Mouse (Mus musculus): ENCODE measurements around the gene Med13.

The Med13 gene

DNA sequence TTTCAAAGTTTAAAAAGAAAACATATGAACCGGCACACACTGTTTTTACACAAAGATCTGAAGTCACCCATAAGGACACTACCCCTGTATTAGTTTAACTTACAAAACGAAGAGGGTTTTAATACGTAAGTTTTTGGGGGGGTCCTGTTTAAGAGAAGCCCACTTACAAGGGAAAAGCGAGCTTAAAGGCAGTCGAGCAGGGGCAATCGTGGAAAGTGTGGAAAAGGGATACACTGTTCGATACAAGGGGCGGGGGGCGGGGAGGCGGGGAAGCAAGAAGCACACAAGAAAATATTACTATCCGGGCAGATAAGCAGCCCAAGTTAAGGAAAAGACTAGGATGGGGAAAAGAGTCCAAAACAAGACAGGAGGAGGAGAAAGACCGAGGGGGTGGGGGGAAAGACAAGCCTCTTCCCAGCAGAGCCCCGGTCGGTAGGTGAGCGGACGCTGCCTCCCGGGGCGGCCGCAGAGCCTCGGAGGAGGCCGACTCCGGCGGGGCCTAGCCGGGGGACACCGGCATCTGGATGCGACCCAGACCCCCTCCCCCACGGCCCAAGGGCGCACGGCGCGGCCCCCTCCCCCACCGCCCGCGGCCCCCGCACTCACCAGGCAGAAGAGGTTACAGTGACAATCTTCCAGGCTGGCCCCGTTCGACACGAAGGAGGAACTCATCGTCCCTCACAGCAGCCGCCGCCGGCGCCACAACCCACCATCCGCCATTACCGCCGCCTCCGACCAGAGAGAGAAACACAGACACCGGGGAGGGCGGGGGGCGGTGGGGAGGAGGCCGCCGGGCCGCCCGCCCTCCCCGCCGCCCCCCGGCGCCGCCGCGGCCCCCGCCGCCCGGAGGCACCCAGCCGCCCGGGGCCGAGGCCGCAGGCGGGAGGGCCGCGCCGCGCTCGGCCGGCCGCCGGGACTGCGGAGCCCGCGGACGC, at the start of gene Med13:
Gene Med13 (minus strand): TSS at position 749 of the 935 bp plus-strand sequence.
- in situ Hi-C loops (cut with MboI; ENCODE audit: unreplicated experiment in 2 of 2), result loop anchor here in 1 of 2 experiments (5.0 kb wide), 1 partner anchor 40 kb away; no protein-coding TSS in a partner anchor

DNA sequence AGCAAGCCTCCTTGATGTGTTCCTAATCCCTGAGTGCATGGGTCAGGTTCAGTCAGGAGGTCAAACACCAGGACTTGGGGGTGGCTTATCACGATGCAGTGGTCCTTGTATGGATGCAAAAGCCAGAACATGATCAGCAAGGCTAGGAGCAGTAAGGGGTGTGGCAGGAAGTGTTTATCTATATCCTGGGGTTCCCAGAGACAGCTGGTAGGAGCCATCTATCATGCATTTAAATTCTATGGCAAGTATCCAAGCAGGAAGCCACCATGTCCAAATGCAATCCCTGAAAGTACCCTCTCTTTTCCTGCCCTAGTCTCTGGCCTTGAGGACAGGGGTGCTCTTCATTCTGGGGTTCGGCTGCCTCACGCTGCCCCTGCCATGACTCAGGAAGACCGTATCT, 47.2 kb upstream of the Med13 start:
- in situ Hi-C loops (cut with MboI; ENCODE audit: unreplicated experiment in 2 of 2), result no loop called here

DNA sequence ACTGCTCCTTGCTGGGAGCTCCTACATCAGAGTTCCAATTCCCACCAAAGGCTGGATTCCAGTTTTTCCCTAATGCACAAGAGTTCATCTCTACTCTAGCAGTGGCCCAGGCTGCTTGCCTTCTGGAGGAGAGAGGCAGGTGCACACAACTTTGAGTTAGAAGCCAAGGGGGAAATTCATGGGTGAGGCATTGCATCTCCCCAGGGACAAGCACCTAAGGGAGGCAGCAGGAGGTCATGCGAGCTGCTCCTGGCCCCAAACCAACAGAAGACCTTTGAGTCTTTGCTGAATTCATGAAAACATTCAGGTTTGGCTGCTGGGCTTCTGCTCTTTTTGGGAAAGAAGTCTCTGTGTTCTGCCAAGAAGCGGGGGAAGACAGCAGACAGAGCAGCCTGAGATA, 46.4 kb upstream of the Med13 start:
- in situ Hi-C loops (cut with MboI; ENCODE audit: unreplicated experiment in 2 of 2), result no loop called here

DNA sequence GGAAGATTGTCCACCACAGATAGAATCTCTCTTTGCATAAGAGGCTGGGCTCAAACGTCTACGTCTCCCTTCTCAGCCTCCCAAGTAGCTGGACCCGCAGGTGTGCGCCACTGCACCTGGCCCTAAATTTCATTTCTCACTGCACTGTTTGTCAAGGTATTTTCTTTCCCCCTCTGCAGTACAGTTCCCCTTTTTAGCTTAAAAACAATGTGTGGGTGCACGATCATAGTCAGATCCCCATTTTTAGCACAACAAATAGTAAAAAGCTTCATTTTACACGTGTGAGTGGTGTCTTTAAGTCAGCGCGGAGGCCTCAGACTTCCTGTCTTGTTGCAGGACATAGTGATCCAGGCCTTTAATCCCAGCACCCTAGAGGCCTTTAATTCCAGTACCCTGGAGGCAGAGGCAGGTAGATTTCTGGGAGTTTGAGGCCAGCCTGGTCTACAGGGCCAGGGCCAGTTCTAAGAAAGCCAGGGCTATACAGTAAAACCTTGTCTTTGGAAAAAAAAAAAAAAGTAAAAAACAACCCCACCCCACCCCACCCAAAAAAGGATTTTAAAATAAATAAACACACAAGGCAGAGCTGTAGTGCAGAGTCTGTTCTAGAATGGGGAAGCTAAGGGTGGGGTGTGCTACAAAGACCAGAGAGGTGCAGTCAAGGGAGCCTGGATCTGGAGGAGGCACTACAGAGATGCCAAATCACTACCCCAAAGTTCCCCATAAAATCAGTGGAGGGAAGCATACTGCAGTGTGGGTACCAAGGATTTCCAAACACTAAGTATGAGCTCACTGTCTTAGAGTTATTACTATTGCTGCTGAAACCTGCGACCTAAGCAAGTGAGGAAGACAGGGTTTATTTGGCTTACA, 42.1 kb upstream of the Med13 start:
- in situ Hi-C loops (cut with MboI; ENCODE audit: unreplicated experiment in 2 of 2), result loop anchor here (5.0 kb wide), 4 partner anchors 38 to 82 kb away; partner anchors contain the start of gene Med13 (in 1 of the 2)

DNA sequence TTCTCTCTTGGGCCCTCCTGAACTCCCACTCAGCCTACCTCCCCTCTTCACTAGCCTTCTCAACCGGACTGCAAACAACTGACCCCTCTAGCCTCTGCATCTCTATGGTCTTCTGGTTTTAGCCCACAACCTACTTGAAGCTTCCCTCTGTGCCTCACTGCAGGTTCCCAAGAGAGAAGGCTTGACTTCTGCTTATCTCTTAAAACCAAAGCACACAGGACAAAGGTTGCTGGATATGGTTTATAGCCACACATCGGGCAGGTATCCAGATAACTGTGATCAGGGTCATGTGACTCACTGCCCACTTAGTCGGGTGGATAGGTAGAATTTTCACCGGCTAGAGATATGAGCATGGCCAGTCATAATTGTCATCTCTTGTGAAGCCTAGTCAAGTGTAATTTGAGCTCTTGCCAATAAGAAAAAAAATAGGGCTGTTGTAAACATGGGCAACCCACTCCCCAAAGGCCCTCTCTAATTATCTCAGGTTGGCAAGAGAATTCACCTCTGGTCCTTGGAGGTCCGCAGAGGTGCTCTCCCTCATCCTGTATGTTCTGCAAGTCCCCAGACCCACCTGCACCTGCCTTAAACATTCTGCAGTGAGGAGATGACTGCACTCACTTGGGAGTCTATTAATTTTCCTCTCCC, 39.7 kb upstream of the Med13 start:
- in situ Hi-C loops (cut with MboI; ENCODE audit: unreplicated experiment in 2 of 2), result loop anchor here (5.0 kb wide), 4 partner anchors 40 to 80 kb away; partner anchors contain the start of gene Med13 (in 1 of the 2)

DNA sequence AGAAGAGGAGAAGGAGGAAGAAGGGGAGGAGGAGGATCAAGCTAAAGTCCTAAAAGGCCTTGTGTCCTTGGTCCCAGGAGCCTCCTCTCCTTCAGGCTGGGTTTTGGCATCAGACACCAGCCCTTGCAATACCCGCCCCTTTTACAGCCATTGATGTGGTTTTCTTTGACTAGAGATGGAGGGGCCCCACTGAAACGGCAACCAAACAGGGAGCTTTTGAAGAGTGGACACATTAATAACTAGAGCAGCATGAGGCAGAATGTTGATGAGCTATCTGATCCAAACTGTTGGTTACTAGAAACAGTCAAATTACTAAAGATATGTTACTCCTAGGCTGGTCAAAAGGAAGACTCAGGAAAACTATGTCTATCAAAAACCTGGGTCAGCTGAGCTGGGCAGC, 39.1 kb upstream of the Med13 start:
- in situ Hi-C loops (cut with MboI; ENCODE audit: unreplicated experiment in 2 of 2), result loop anchor here (5.0 kb wide), 4 partner anchors 39 to 79 kb away; partner anchors contain the start of gene Med13 (in 1 of the 2)

DNA sequence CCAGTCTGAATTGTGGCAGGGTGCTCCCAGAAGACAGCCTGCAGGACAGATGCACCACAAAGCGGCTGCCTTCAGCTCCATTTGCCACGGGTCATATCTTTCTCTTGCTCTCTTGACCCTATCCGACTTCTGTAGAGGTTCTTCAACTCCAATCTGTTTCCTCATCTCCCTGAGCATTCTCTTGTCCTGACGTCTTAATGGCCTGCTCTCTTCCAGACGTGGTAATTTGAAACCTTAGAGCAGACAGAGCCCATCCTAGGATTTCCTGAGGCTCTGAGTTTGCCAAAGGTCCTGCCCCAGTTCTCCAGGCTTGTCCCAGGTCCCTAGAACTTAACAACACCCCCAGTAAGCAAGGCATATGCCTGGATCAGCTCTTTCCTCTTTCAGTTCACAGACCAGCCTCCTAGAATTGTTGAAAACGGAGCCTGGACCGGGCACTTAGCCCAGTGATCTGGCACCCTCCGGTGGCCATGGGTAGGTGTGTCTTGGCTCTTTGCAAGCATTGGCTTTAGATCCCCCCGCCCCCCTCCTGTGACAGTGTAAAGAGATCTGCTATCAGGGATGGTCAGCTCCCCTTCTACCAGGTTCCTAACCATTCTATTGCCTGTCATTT, 38.2 kb upstream of the Med13 start:
- in situ Hi-C loops (cut with MboI; ENCODE audit: unreplicated experiment in 2 of 2), result loop anchor here (5.0 kb wide), 4 partner anchors 38 to 78 kb away; partner anchors contain the start of gene Med13 (in 1 of the 2)

DNA sequence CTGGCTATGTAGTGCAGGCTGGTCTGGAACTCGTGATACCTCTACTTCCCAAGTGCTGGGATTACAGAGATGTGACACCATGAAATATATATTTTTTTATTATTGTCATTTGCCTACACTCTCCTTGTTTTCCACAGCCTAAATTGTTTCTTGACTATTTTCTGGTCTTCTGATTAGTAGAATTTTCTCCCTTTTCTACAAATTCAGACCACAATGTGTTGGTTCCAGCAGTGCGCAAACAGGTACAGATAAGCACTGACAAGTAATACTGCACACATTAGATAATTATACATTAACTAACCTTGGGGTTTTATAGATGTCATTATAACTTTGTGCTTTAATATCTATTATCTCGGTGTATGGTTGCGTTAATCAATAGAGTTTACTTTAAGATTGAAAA, 37.7 kb upstream of the Med13 start:
- in situ Hi-C loops (cut with MboI; ENCODE audit: unreplicated experiment in 2 of 2), result loop anchor here (5.0 kb wide), 4 partner anchors 38 to 78 kb away; partner anchors contain the start of gene Med13 (in 1 of the 2)

DNA sequence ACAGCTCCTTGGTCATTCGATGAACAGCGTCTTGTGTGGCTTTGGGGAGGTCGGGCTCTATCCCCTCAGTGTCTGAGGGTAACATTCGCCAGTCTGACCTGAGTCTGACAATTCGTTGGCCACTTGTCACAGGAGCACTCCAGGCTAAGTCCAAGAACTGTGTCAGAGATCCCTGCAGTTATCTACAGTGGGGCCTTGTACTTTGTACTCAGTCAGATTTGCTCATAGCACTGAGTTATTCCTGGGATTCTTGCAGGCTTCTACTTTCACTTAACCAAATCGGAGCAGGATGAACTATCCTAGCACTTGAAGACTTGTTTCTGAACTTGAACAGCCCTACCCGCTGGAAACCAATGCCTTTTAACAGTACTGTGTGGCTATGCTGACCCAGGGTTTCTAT, 34.3 kb upstream of the Med13 start:
- in situ Hi-C loops (cut with MboI; ENCODE audit: unreplicated experiment in 2 of 2), result no loop called here

DNA sequence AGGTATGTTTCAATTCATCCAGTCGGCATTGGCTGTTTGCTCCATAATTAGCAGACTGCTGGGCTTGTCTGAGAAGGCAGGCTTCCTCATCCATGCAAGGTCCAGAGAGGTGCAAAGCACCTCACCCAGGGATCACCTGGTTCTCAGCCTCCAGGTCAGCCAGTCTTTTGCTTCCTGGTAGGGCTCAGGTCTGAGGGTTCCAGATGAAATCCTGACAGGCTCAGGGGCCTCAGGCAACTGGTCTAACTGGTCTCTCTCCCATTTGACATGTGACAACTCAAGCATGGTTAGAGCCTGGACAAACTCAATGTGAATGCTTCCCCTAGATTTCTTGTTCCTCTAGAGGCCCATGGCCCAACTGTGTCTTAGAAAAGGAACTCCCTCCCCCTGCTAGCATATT, 32.9 kb upstream of the Med13 start:
- in situ Hi-C loops (cut with MboI; ENCODE audit: unreplicated experiment in 2 of 2), result no loop called here

DNA sequence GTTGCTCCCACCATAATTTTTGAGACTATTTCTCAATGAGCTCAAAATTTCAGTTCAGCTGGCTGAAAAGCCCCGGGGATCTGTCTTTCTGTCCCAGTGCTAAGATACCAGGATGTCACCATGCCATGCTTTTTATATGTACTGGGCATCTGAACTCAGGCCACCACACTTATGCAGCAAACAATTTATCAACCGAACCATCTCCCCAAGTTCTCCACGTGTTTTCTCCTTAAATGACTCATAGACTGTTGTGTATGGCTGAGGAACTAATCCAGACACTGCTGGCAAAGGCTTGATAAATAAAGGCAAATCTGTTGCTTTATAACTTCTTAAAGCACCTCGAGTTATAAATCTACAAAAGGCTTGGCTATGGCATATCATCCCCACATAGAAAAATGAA, 32.1 kb upstream of the Med13 start:
- in situ Hi-C loops (cut with MboI; ENCODE audit: unreplicated experiment in 2 of 2), result no loop called here

DNA sequence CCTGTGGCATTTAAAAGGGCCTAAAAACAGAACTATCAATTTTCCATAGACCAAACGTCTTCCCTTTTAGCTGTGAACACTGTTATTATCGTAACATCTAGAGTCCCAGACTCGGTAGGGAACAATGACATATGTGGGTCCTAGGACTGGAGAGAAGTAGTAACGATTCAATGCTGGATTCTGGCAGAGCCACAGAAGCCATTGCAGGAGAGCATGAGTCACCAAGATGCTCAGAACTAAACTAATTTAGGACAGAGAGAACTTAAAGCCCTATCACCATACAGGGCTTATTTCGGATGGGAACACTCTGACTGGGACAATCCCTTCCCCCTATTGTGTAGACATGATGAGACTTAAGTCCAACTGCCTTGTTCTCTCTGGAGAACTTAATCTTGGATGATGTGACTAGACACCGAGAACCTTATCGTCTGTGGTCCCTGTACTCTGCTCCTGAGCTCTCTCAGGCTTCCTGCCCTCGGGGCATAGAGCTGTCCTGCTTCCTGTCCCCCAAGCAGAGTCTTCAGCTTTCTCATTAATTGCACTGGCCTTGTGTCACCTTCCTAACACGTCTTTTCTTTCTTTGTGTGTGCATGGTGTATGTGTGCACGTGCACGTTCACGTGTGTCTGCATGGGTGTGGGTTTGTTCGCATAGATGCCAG, 31.5 kb upstream of the Med13 start:
- in situ Hi-C loops (cut with MboI; ENCODE audit: unreplicated experiment in 2 of 2), result no loop called here

DNA sequence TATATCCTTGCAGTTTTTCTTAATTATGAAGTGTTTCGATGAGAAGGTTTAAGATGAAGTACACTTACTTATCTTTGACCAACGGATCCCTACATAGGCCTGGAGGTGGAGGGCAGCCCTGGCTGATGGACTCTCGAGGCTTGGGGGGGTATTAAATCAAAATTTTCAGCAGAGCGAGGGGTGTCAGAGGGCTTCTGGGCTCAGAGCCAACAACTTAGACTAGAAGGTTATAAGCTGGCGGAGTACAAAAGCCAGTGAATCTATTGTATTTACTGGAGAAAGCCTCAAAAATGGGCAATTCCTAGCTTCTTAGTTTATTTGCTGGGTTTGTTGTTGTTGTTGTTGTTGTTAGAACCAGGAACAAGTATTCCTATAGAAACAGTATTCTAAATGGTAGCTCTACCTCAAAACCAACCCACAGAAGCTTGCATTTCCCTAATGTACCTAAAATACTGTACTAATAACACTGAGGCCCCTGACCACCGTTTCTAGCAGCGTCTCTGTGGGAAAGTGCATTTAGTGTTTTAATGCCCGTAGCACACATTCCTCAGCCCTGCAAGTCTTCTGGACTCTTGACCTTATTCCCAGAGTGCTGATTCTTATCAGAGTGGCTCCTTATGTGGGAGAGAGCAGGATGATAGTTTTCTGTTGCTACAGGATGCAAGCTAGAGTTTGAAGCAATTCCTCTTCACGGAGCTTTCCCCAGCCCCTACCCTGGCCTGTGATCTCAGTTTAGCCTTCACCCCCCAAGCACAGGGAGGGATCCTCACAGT, 29.9 kb upstream of the Med13 start:
- in situ Hi-C loops (cut with MboI; ENCODE audit: unreplicated experiment in 2 of 2), result no loop called here

DNA sequence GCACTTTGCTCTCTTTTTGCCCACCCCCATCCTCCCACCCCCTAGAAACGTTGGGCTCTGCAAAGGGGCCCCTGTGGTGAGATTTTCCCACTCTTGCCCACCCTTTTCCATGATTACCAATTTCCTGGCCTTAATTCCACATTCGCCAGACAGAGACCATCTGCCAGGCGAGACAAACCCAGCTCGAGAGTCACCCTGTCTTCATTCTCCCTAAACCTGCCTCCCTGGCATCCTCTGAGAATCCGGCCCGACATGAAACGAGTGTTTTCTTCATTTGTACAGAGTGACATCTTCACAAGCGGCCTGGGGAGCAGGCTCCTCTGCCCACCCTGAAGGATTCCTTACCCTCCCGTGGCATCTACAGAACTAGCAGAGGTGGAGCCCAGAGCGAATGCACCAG, 29.2 kb upstream of the Med13 start:
- in situ Hi-C loops (cut with MboI; ENCODE audit: unreplicated experiment in 2 of 2), result no loop called here

DNA sequence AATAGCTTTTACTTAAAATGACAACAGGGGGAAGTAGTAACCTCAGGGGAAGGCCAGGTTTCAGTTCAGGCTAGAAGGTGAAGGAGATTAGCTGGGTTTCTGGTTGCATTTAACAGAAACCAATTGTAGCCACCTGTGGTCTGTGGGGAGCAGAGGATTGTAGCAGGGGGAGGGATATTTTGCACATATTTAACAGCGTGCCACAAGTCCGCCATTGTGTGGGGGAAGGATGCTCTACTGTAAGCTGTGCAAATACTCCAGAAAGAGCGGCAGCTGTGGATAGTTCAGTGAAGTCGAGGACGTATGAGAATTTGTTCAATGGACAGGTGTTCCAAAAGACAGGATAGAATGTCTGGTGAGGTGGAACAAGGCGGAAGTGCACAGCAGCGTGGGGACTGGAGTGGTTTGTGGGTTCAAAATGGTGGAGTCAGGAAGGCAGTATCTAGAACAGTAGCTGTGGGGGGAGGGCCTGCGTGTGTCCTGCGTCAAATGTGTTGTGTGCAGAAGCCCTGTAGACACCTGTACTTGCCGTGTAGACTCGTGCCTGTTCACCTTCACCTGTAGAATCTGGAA, 28.4 kb upstream of the Med13 start:
- in situ Hi-C loops (cut with MboI; ENCODE audit: unreplicated experiment in 2 of 2), result no loop called here

DNA sequence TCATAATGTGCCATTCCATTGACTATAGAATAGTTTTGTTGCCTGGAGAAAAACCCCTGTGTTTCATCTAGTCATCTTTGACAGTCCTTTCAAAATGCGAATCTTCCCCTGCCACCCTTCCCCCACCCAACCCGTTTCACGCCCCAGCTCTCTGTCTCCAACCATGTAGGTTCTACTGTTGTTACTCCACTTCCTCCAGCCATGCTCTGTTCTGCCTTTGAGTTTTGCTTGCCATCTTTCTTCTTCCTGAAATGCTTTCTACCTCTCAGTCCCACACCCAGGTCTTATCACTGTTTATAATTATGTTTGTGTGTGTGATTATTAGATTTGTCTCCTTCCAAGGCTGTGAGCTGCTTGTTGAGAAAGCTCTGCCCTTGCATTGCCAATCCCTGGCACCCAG, 26.7 kb upstream of the Med13 start:
- in situ Hi-C loops (cut with MboI; ENCODE audit: unreplicated experiment in 2 of 2), result no loop called here

DNA sequence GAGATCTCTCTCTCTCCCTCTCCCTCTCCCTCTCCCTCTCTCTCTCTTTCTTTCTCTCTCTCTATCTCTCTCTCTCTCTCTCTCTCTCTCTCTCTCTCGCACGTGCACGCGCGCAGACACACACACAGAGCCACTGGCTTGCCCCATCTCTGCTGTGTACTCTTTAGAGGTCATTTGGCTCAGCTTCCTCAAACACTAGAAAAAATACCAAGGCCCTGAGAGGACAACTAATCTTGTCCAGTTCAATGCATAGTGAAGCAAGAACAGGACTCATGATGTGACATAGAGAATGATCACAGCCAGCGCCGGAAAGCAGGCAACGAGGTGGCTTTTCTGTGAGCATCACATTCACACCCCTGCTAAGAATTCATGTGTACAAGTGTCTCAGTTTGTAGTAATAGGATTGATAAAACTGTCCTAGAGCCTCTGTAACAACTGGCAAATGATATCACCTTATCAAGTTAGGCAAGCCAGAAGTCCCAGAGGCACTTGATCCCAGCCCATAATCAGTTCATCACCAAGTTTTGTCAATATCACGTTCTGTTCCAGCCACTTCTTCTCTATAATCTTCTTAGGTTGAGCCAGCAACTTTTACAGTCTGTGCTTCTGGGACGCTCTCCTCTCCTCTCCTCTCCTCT, 25.2 kb upstream of the Med13 start:
- in situ Hi-C loops (cut with MboI; ENCODE audit: unreplicated experiment in 2 of 2), result no loop called here

DNA sequence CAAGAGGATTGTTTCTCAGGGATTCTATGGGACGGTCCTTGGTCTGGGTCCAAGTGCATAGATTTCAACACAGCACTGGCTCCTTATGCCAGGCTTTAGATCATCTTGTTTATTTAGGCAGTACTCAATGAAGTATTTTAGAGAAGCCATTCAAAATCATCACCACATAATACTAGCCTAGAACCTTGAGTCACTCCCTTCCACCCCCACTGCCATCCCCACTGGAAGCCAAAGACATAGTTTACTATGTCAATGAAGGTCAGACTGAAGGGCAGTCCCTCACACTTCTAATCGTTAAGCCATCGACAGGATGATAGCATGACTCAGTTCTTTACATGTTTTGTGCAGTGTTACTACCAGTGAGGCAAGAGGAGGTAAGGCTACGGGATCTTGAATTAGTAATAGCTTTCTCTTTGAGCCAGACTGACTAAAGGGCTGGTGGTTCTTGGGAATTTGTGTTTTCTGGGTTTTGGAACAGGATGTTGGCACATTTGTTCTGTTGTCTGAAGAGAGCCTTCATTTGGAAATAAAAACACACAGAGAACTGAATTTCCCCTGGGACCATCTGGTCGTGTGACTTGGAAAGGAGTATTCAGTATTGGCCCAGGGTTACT, 24.2 kb upstream of the Med13 start:
- in situ Hi-C loops (cut with MboI; ENCODE audit: unreplicated experiment in 2 of 2), result no loop called here
